Mouse (Mus musculus) small intestine, adult 2 months (tissue): Measurements from ENCODE around the gene Prkacb.

Source experiments
- CTCF ChIP-seq: fragments of 200-500 bp; IDR thresholded peaks from 2 replicates; pipeline ENCODE4 v1.5.1; 2012; ENCODE audit warnings: low read depth, mild to moderate bottlenecking, control low read depth, inconsistent platforms, low read length, moderate library complexity, mixed read lengths; ENCODE audit not compliant: insufficient replicate concordance, insufficient read length; ENCODE audit errors: extremely low read depth
- POLR2A ChIP-seq: fragments of 200-500 bp; IDR thresholded peaks from 2 replicates; pipeline ENCODE4 v1.6.1; 2012; ENCODE audit warnings: low read depth, mild to moderate bottlenecking, control low read depth, inconsistent platforms, low read length, moderate library complexity

DNA sequence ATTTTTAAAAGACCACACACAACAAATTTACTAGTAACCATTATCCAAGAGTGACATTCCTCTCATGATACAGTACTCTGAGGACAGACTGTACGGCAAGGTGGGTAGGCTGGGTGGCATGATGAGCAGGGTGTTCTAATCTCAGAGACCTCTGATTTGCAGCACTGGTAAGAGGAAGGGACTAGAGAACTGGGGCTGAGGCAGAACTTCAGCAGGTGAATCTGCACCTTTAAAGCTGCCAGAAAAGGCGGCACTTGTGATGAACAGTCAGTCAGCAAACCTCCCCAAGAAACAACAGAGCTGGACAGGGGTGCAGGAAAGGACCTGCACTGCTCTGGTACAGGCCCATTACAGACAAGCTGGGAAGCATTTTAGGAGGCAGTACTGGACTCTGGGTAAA lies 41.9 kb downstream of the Prkacb start:
- TF ChIP-seq CTCF: no peak
- TF ChIP-seq POLR2A: no peak
